Mouse (Mus musculus): ENCODE data around the gene 1700049E17Rik2.
"Not testable (repeated sequence)": the region's sequence is repeated elsewhere in the genome, so short reads cannot be mapped to it uniquely, and the experiment has no call there.

DNA sequence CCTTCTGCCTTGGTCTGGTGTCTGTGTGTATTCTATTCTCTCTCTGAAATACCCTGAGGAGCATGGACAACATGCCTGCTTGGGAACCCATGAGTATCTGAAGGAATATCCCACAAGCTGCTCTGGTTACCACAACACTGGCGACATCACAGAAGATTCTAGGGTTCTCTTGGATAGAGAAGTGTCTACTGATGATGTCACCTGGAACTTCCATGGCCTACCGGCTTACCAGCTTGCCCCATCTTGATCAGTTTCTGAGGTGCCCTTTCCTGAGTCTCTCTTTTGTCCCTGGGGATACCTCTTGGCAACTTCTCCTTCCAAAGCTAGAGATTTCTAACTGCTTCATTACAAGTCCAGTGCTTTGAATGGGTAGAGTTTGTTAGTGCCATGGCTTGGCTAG, 51.5 kb downstream of the 1700049E17Rik2 start, which contains the start of gene Gm3072:
- TF ChIP-seq CTCF (IDR thresholded peaks at IDR 0.05; ENCODE audit: low read depth, low read length); EP300 (IDR thresholded peaks at IDR 0.05; ENCODE audit: insufficient read depth, low read depth, low read length): not testable (repeated sequence)
